Mouse (Mus musculus) yolk sac, embryonic 10.5 days (tissue): ENCODE measurements at regions not wholly inside any gene's neighbourhood (a gene's known extent, or its start where the extent isn't known, plus 50 kb on each side); places are given as distances from the start of the nearest gene placed in this dataset.

ENCODE experiments used
- DNase-seq: peaks from one replicate; pipeline ENCODE4 v3.0.0-alpha.2; 2017; ENCODE audit warnings: low spot score

DNA sequence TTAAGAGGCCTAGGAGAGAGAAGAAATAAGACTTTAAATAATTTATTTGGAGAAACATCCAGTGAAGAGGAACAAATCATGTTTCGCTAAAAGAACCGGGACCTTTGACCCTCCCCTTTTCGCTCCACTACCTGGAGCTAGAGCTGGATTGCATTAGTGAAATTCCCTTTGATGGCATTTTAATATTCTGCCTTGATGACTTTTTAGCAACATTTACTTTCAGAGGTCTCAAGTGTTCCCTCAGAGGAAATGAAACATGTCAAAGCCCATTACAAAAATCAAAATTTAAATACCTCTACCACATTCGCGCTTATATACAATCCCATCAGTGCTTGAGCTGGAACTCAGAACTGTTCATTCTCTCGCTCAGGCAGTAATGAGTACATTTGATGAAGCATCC is 297.0 kb upstream of the Gm10295 start:
- no peak for DNase-seq

DNA sequence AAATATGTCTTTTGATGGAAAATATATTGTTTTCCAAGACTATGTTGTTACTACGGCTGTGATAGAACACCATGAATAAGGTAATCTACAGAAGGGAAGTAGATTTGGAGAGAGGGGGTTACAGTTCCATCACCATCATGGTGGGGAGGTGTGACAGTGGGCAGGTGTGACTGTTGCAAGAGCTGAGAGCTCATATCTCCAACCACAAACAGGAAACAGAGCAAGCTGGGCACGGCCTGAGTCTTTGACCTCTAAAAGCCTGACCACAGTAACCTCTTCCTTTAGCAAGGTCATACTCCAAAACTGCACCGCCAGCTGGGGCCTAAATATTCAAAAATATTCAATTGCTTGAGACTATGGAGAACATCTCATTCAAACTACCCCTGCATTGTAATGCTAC is 295.7 kb upstream of the Gm10295 start:
- DNase-seq, result no peak

GRCm38 (mm10) chr7:71623048-71623447 is 271.8 kb upstream of the Gm10295 start:
- DNase-seq, result no peak

DNA sequence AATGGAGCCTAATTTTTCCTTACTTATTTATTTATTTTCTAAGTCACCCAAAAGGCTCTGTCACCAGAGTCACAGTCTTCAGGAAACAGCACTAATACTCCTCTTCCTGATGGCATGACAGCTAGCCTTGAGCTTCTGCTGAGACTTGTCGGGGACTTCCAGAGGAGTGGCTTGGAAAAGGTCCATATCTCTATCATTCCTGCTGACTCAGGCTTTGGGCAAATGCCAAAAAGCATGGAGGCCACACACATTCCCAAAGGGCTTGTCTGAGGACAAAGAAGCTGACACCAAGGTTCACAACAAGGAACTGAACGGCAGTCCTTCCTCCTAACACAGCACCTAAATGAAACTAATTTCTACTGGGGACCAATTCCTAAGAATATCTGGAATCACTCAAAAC is 251.9 kb upstream of the Gm10295 start:
- DNase-seq, result peak; percentile 24

GRCm38 (mm10) chr7:71596780-71597179 is 245.5 kb upstream of the Gm10295 start:
- no peak for DNase-seq

GRCm38 (mm10) chr7:71587626-71588025 is 236.3 kb upstream of the Gm10295 start:
- no peak for DNase-seq

GRCm38 (mm10) chr7:71583443-71584055 is 232.3 kb upstream of the Gm10295 start:
- DNase-seq, result peak; percentile 7

- peak; percentile 21 for DNase-seq
Observed at GRCm38 (mm10) chr7:71581746-71582145, 230.5 kb upstream of the Gm10295 start.

GRCm38 (mm10) chr7:71560296-71560936 is 209.1 kb upstream of the Gm10295 start:
- no peak for DNase-seq

DNA sequence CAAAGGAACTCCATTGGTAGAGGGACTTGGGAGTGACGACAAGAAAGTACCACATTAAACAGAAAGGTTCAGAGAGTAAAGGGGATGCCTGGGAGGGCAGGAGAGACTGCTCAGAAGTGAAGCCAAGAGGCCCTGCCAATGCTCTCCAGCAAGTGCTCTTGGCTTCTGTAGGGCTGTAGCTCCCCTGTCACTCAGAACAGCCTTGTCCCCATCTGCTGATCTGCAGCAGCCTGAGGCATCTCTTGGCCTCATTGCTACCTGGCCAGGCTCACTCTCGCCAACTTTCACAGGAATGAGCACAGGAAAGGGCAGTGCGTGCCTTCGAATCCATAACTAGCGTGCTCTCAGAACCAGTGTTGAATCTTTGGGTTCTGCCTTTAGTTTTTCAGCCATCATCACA is 205.2 kb upstream of the Gm10295 start:
- no peak for DNase-seq

GRCm38 (mm10) chr7:71555476-71555875 is 204.2 kb upstream of the Gm10295 start:
- DNase-seq, result no peak

- DNase-seq, result no peak
Observed at GRCm38 (mm10) chr7:71546606-71547213, 195.4 kb upstream of the Gm10295 start.

GRCm38 (mm10) chr7:71541467-71541866 is 190.2 kb upstream of the Gm10295 start:
- DNase-seq, result no peak

GRCm38 (mm10) chr7:71533109-71533508 is 181.8 kb upstream of the Gm10295 start:
- DNase-seq, result peak; percentile 24

DNA sequence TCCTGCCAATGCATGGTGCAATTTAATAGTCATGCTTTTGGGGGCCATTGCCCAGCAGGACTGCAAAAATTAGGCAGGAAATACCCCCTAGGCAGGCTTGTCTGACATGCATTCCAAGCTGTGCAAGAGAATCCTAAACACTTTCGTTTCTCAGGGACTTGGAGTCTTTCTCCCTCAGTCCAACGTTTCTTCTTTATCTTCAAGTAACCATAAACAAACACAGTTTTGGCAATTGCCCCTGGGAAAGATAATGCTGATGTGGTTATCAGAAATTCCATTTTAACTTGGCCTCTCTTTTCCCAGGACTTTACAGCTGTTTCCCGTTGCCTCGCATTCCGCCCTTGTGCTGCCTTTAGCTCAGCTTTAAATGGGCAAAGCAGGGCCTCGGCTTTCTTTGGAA is 180.2 kb upstream of the Gm10295 start:
- DNase-seq, result peak; percentile 30

GRCm38 (mm10) chr7:71530922-71531321 is 179.6 kb upstream of the Gm10295 start:
- no peak for DNase-seq

GRCm38 (mm10) chr7:71526152-71526551 is 174.9 kb upstream of the Gm10295 start:
- no peak for DNase-seq

DNA sequence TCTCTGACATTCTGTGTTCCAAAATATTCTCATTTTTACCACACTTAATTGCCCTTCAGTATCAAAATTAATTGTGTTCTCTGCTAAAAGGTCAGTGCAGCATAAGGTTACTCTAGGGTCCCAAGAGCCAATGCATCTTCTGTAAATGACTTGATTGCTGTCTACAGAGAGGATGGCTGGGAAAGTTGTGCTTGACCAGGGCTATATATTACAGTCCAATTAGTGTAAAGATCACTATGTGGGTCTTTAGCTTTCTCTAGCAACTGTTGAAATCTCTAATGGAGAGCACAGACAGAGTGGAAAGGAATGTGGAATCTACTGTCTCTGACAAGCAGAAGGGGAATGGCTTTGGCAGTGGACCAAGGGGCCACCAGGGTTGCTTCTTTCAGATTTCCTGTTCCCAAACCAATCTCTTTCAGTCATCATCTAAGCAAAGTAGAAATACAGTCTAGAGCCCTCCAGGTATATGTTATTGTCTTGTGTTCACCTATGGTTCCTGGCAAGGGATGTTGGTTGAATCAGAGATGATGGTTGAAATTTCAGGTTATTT is 173.4 kb upstream of the Gm10295 start:
- no peak for DNase-seq

- no peak for DNase-seq
Observed at GRCm38 (mm10) chr7:71524119-71524518, 172.8 kb upstream of the Gm10295 start.

GRCm38 (mm10) chr7:71507379-71507778 is 156.1 kb upstream of the Gm10295 start:
- DNase-seq, result no peak

DNA sequence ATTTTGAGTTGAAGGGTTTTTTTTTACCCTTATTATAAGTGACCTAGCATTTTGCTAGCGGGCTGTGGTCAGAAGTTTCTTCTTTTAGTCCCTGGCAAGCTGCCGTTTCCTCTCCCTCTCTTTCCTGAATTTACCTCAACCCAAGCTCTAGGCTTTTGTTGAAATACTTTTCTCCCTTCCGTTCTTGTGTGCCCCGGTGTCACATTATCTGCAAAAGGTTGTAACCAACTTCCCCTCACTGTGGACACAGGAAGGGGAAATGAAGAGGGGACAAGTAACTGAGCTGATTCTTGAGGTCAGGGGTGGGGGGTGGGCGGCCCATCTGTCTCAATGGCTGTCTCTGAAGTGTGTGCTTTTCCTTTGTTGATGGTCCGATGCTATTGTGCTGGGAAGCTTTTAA is 149.4 kb upstream of the Gm10295 start:
- peak; percentile 4 for DNase-seq

- DNase-seq, result no peak
Observed at GRCm38 (mm10) chr7:71498123-71498522, 146.8 kb upstream of the Gm10295 start.

GRCm38 (mm10) chr7:71491128-71491527 is 139.8 kb upstream of the Gm10295 start:
- DNase-seq, result no peak
